Mouse (Mus musculus) cerebellum, adult 8-10 months (tissue): Measurements from ENCODE around the gene Try10.
"Not testable (repeated sequence)": the region's sequence is repeated elsewhere in the genome, so short reads cannot be mapped to it uniquely, and the experiment has no call there.

ENCODE experiments used
- DNase-seq: peaks from one replicate; pipeline ENCODE4 v3.0.0; 2022

Try10 gene

GRCm38 (mm10) chr6:41353932-41354331 is at the start of gene Try10:
Gene Try10, plus strand, starts transcription at chr6:41354105.
- DNase-seq: no peak

- not testable (repeated sequence) for DNase-seq
Observed at GRCm38 (mm10) chr6:41316741-41317140, 37.2 kb upstream of the Try10 start, which contains the start of gene Try5. Gene Try5, minus strand, starts transcription at chr6:41316841.

- DNase-seq: not testable (repeated sequence)
Observed at GRCm38 (mm10) chr6:41373772-41374171, 19.9 kb downstream of the Try10 start.

GRCm38 (mm10) chr6:41377578-41377977 is 23.7 kb downstream of the Try10 start, which contains the start of gene Prss3:
Gene Prss3, minus strand, starts transcription at chr6:41377678.
- not testable (repeated sequence) for DNase-seq

- no peak for DNase-seq
Observed at GRCm38 (mm10) chr6:41386781-41387180, 32.9 kb downstream of the Try10 start.

- not testable (repeated sequence) for DNase-seq
Observed at GRCm38 (mm10) chr6:41391640-41392039, 37.7 kb downstream of the Try10 start.

GRCm38 (mm10) chr6:41392056-41392455 is 38.2 kb downstream of the Try10 start, which contains the start of gene Gm5771:
Gene Gm5771, plus strand, starts transcription at chr6:41392356.
- not testable (repeated sequence) for DNase-seq
